Mouse (Mus musculus) cerebellum, postnatal 10 days (tissue): ENCODE results near the gene Acadm.

Experiments used
- DNase-seq, 2 experiments: peaks; one replicate each; pipeline ENCODE4 v3.0.0; 2021; ENCODE audit warnings: mixed read lengths in 2 of 2

The Acadm gene

GRCm38 (mm10) chr3:153901904-153902303 lies 42.5 kb downstream of the Acadm start:
- DNase-seq = no peak

- DNase-seq = no peak
These were observed 47.2 kb downstream of the Acadm start for GRCm38 (mm10) chr3:153897216-153897615.

GRCm38 (mm10) chr3:153895454-153895853 lies 49.0 kb downstream of the Acadm start:
- DNase-seq = no peak

- no peak for DNase-seq
These were observed 55.1 kb downstream of the Acadm start for GRCm38 (mm10) chr3:153889188-153889781.

GRCm38 (mm10) chr3:153888141-153888540 lies 56.3 kb downstream of the Acadm start:
- DNase-seq = no peak

- DNase-seq = peak; percentile 23 to 28
These were observed 58.1 kb downstream of the Acadm start for GRCm38 (mm10) chr3:153886296-153886695.
